Mouse (Mus musculus) liver, embryonic 14.5 days (tissue): ENCODE measurements around the gene Tmprss9.

ENCODE experiments used
- CTCF ChIP-seq: IDR thresholded peaks from 2 replicates; pipeline ENCODE4 v1.5.1; 2016; ENCODE audit warnings: antibody characterized with exemption, low read depth, control low read depth
- EP300 ChIP-seq: IDR thresholded peaks from 2 replicates; pipeline ENCODE4 v1.6.1; 2016; ENCODE audit warnings: antibody characterized with exemption, low read depth

- no peak for TF ChIP-seq CTCF
- TF ChIP-seq EP300 = no peak
Measured at GRCm38 (mm10) chr10:80841685-80842084, 30.0 kb upstream of the Tmprss9 start.
